Mouse (Mus musculus): ENCODE measurements around the gene Dnajc8.
"Not testable (repeated sequence)": the region's sequence is repeated elsewhere in the genome, so short reads cannot be mapped to it uniquely, and the experiment has no call there.

The Dnajc8 gene

DNA sequence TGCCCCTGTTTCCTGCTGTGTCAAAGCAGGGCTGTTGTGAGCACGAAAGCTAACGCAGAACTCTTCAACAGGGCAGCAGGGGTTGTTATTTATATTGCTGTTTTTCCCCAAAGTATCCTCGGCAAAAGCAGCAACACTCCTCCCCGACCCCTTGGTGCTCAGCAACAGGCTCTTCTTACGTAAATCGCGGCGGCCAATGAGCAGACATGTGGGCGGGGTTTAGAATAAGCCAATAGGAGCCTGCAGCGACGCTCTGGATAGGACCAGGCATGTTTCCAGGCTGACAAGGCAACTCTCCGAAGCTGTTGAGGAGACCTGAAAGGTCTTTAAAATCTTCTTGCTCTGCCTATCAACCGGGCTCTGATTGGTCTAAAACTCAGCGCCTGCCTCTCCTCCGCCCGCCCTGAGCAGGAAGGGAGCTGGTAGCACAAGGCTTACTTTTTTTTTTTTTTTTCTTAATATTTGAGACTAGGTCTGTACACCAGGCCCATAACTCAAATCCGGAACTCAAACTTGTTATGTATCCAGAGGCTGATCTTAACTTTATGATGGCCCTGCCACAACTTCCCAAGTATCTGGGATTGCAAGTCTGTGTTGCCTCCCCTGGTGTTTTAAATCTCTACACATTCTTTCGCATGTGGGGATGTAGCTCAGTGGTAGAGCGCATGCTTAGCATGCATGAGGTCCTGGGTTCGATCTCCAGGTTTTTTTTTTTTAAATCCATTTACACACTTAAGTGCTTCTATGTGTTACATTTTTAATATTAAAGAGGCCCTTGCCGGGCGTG is 19.8 kb upstream of the Dnajc8 start:
- DNase-seq = peak; percentile 94 to 99

- DNase-seq = peak; percentile 65 to 93
Measured at GRCm38 (mm10) chr4:132518066-132518465, 17.3 kb upstream of the Dnajc8 start.

DNA sequence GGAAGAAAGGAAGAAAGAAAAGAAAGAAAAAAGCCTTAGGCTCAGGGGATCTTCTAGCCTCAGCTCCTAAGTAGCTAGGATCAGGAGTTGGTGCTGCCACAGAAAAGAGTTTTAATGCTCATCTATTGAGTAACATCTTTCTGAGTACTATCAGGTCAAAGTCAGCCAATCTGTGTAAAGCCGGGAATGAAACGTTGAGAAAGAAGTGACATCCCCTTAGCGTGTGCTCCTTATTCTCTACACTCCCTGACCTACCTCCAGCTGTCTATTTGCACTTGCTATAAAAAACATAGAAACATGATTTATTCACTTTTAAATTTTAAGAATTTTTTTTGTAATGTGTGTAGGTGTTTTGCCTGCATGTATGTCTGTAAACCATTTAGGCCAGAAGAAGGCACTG is 16.2 kb upstream of the Dnajc8 start:
- no peak for DNase-seq

GRCm38 (mm10) chr4:132524321-132524741 is 11.0 kb upstream of the Dnajc8 start:
- DNase-seq = no peak

GRCm38 (mm10) chr4:132524808-132525207 is 10.5 kb upstream of the Dnajc8 start:
- DNase-seq = no peak

GRCm38 (mm10) chr4:132526678-132527077 is 8.7 kb upstream of the Dnajc8 start:
- DNase-seq = no peak

DNA sequence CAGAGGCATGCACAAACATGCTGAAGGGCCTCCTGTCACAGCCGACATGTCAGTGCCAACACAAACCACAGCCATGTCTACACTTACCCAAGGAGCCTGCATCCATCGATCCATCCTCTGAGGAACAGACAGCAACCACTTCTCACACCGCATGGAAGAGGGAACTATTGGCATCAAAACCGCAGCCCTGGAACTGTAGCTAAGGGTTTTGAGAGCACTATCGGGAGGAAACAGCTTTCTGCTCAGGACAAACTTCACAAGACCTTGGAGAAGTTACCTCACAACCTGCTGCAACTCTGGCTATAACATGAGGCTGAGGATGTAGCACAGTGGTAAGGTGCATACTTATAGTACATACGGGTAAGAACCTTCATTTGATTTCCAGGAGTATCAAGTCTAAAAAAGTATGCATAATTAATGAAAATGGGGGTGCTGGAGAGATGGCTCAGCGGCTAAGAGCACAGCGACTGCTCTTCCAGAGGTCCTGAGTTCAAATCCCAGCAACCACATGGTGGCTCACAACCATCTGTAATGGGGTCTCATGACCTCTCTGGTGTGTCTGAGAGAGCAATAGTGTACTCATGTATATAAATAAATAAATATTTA is 7.3 kb upstream of the Dnajc8 start:
- DNase-seq = no peak

GRCm38 (mm10) chr4:132529344-132529743 is 6.0 kb upstream of the Dnajc8 start:
- DNase-seq = peak; percentile 23 to 54

DNA sequence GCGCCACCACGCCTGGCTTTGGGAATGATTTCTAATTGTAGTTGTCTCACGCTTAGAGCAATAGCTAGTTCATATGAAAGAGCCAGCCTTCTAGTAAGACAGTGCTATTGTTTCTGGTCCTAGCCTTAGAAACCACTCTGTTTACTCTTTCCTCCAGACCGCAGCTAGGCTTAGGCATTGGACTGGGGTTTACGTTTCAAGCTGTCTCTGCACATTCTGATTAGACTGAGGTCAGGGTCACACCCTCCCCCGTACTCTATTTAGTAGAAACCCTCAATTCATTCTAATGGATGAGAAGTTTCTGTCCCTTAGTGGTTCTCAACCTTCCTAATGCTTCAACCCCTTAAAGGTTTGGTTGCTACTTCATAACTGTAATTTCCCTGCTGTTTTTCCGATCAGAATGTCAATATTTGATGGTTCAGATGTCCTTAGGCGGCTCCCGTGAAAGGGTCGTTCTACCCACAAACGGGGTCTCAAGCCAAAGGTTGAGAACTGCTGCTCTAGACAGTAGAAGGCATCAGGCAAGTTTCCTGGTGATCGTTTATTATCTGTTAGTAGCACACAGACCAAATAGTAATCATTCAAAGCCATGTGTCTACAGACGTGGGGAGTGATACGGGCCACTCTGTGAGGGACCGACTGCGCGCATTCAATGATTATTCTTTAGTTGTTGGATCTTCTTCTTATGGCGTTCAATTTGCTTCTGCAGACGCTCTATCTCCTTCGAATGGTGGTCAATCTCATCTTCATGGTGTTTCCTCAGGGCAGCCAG is 5.1 kb upstream of the Dnajc8 start:
- no peak for DNase-seq

- DNase-seq = peak; percentile 45 to 76
Measured at GRCm38 (mm10) chr4:132532496-132532895, 2.9 kb upstream of the Dnajc8 start.

DNA sequence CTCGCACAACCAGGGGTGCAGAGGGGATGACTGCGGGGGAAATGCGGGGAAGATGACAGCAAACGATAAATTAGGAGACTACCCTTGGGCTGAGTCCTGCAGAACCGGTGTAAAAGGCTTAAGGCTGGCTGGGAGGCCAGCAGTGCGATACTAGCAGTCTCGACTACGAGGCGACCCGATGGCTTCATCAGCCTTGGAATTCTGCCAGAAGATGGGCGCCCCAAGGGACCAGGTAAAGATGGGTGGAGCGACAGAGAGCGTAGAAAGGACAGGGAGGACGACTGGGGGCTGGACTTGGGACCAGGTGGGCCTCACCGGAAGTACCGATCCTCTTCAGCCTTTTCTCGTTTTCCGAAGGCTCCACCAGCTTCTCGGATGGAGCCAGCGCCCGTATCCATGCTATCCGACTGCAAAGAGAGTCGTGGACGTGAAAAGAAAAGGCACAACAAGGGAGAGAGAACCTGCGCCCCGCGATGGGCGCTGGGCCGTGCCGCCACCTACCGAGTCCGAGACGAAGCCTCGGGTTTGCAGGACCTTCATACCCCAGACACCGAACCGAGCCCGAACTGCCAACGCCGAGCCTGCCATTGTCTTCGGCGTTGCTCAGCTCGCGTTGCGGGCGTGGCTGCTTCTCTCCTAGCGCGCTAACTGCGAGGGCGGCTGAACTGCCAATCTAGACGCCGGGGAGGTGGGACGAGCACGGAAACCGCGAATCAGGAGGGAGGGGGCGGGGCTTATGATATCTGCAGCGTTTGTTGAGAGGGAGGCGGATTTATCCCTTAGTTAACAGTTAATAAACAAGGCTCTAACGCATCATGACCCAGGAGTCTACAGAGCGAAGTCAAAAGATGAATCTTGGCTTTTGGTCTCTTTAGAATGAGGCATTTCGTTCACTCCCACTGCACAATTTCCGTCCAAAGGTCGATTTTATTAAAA is 2.1 kb upstream of the Dnajc8 start, which contains the start of gene Atpif1:
TSS of gene Atpif1 (minus strand) at position 679 of the 936 bp plus-strand sequence.
- DNase-seq = peak; percentile 95 to 96

- no peak for DNase-seq
Measured at GRCm38 (mm10) chr4:132539481-132539880, 4.1 kb downstream of the Dnajc8 start.

GRCm38 (mm10) chr4:132541413-132541812 is 6.1 kb downstream of the Dnajc8 start:
- no peak for DNase-seq

DNA sequence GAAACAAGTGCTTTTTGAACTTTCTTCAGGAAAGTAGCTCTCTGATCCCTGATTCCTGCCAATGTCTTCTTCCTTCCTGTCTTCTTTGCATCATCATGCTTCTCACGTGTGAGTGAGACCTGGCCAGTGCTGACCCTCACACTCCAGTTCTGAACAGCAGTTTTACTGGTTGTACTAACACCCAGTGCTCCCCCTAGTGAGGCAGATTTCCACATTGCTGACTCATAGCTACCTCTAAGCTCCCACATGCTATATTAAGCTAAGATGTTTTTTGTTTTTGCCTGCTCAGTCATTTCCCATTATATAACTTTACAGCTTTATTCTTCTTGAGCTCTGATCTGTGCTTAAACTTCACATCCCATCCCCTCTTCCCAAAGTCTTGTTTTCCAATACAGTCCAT is 7.4 kb downstream of the Dnajc8 start:
- no peak for DNase-seq

DNA sequence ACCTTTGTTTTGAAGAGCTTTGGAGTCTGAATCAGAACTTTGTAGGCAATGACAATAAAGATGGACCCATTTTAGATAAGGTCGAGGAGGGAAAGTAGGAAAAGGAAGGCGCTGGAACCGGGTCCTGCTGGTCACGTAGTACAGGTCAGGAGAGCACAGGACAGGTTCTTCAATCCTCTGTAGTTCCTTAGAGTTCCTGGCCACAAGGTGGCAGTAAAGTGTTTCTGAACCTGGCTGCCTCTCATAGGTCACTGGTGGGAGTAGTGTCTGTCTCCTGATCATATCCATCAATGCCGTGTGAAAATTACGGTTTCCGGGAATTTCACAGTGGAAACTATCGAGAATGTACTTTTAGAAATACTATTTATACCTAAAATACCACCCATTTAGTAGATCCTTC is 10.5 kb downstream of the Dnajc8 start:
- DNase-seq = peak; percentile 86 to 87

GRCm38 (mm10) chr4:132554221-132554620 is 18.9 kb downstream of the Dnajc8 start:
- DNase-seq = no peak

DNA sequence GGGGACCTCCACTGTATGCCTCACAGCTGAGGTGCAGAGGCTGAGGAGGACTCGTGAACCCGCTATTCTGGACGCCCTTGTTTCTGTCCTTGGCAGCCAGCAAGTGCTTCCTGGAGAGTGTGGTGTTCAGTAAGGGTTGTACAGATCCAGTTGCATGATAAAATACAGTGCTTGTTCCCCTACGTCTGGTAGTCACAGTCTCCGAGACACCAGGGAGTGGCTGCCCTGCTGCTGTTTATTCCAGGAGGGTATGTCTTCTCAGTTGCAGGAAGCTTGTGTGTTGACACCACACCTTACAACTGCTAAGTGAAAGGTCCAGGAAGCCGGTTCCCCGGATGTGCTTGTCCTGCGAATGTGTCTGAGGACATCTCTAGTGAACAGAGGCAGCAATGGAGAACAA is 19.3 kb downstream of the Dnajc8 start:
- no peak for DNase-seq

- not testable (repeated sequence) for DNase-seq
Measured at GRCm38 (mm10) chr4:132555550-132555949, 20.2 kb downstream of the Dnajc8 start.

DNA sequence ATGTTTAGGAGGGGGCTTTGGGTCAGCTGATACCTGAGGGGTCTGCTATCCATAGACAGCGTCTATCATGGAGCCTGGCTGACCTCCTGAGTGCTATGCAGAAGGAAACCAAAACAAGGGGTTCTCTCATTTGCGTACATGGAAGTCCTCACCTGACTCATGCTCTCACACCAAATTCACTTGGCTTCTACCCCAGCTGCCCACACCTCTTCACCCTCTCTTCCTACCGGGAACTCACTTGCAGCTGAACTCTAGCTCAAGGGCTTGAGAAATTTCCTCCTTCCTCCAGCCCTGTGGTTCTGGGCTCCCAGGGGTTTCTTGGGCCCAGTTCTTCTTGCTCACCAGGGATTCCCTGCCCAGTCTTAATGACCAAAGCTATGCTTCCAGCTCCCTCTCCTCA is 27.9 kb downstream of the Dnajc8 start:
- no peak for DNase-seq

- peak; percentile 29 to 52 for DNase-seq
Measured at GRCm38 (mm10) chr4:132563965-132564364, 28.6 kb downstream of the Dnajc8 start, which contains the start of gene Ptafr. Ptafr (plus strand) TSS chr4:132564067.

GRCm38 (mm10) chr4:132565089-132565747 is 29.9 kb downstream of the Dnajc8 start:
- DNase-seq = no peak

DNA sequence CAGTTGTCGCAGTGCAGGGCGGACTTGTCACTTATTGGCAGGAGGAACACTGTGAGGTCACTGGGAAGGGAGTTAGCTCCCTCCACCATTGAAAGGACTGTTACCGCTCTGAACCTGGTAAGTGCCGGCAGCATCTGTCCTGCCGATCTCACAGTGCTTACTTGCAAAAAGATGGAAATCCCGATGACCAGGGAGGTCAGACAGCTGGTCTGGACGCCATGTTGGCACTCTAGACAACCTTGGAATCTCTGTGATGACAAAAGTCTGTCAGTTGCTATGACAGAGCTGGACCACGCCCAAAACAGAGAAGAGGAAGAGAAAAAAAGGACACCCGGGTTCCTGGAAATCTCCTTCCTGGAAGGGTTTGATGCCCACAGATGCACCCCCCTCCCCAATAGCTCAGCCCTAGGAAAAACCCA is 32.0 kb downstream of the Dnajc8 start:
- DNase-seq = peak in 1 of 2 experiments; percentile 21

Measured in kidney, postnatal 36 days (tissue).